9 mouse cellular contexts compared by ENCODE assay signal in the genomic region with DNA sequence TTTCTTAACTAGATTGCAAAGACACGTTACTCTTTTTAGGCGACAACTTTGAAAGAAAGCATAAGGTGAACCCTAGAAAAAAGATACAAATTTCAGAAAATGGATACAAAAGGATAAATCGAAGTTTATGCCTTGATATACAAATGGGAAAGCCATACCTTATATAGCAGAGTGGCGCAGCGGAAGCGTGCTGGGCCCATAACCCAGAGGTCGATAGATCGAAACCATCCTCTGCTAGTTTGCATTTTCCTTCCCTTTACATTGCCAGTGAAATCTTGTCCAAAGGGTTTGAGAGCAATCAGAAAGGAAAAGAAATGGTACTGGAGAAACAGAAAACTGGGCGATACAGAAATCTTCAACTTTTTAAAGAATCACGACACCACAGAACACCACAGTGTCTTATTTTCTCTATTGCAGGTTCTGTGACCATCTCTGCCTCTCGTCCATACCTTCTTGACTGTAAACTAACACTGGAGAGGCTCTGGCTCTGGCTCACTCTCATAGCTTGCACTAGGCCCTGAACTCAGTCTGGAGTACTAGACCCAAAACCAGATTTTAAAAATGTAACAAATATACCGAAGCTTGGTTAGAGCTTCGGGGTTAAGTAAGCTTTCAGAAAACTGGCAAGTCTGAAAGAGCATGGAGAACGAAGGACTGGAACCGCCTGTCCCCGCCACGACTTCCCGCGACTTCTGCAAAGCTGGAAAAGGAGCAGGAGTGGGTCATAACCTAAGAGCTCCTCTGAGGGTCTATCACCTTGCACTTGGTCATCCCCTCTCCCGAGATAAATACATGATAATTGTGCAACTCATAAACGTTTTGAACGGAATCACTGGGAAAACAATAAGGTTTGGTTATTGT. TPM values are rescaled to one million over a fixed set of nuclear protein-coding genes. Genes with fewer than 3 reads are reported as not detected.
DNase-seq lines count a peak whose midpoint lies in the region; ATAC-seq and TF ChIP-seq lines count a peak whose summit lies in the region.
"Had no signal": no experiment of that assay in that cellular context is flagged by ENCODE, and none has a peak within 500 bp of the region (broad histone marks: within the 10 kb centered on the region; RNA-seq: fewer than 3 reads in every experiment).

No protein-coding gene starts in this region.

- H3K36me3 ChIP-seq in heart, embryonic 13.5 days: no peaks in the 10 kb centered on the region
- H3K36me3 ChIP-seq in heart, adult 2 months (ENCODE audit: control insufficient read depth, insufficient read depth, low read length): no peaks in the 10 kb centered on the region
- H3K36me3 ChIP-seq in ES-E14 (ENCODE audit: control insufficient read depth, insufficient read depth, low read length, poor library complexity, severe bottlenecking): no peaks in the 10 kb centered on the region
- H3K36me3 ChIP-seq in forebrain, embryonic 14.5 days (ENCODE audit: control insufficient read depth, insufficient read depth, low read length): no peaks in the 10 kb centered on the region
- no peaks in the 10 kb centered on the region for H3K36me3 ChIP-seq in liver, embryonic 16.5 days (ENCODE audit: control insufficient read depth, insufficient read depth)

- WGBS in heart, embryonic 13.5 days: 9% methylated on average over 22 of the region's 22 CpGs
- WGBS in heart, adult 2 months: 56% methylated on average over 22 of the region's 22 CpGs
- 8% methylated on average over 22 of the region's 22 CpGs for WGBS in forebrain, embryonic 14.5 days
- WGBS in liver, embryonic 16.5 days (ENCODE audit: insufficient replicate concordance): 5% methylated on average over 22 of the region's 22 CpGs

- no peaks in the 10 kb centered on the region for H3K27me3 ChIP-seq in heart, embryonic 13.5 days (replicated peaks)
- no peaks in the 10 kb centered on the region for H3K27me3 ChIP-seq in heart, adult 2 months (ENCODE audit: control insufficient read depth, insufficient read depth, low read length)
- no peaks in the 10 kb centered on the region for H3K27me3 ChIP-seq in forebrain, embryonic 14.5 days (replicated peaks; ENCODE audit: control insufficient read depth, insufficient read depth, low read length)
- H3K27me3 ChIP-seq in liver, embryonic 16.5 days (ENCODE audit: control insufficient read depth, insufficient read depth, low read depth, low read length): no peaks in the 10 kb centered on the region

- H3K79me2 ChIP-seq in heart, adult 2 months (replicated peaks; ENCODE audit: control insufficient read depth, insufficient read depth, low read length): no peaks in the 10 kb centered on the region

- peak overlapping the region; percentile 62; the same call in 1 of the 2 replicates for H3K9ac ChIP-seq in heart, embryonic 13.5 days
- no peak overlapping the region for H3K9ac ChIP-seq in heart, adult 2 months (ENCODE audit: low read depth, low read length)
- H3K9ac ChIP-seq in ES-E14 (ENCODE audit: insufficient read depth, low read depth, low read length, poor library complexity, severe bottlenecking): peak overlapping the region; percentile 4; the same call in 1 of the 2 replicates
- no peak overlapping the region; the same call in 1 of the 2 replicates for H3K9ac ChIP-seq in forebrain, embryonic 14.5 days (ENCODE audit: low read length)
- H3K9ac ChIP-seq in liver, embryonic 16.5 days (ENCODE audit: low read depth, low read length): peak overlapping the region; percentile 15

- ATAC-seq in heart, embryonic 13.5 days (ENCODE audit: extremely low read depth, insufficient number of reproducible peaks, low FRiP score, low TSS enrichment): no peak
- ATAC-seq in forebrain, embryonic 14.5 days: no peak; the same call in 1 of the 2 replicates
- peak; percentile 69; the same call in 1 of the 2 replicates for ATAC-seq in liver, embryonic 16.5 days (ENCODE audit: low read depth)

- peak overlapping the region; percentile 64 for H3K4me2 ChIP-seq in heart, embryonic 13.5 days
- H3K4me2 ChIP-seq in forebrain, embryonic 14.5 days (ENCODE audit: low read length): peak overlapping the region; percentile 24; the same call in 1 of the 2 replicates
- H3K4me2 ChIP-seq in liver, embryonic 16.5 days (ENCODE audit: low read depth, low read length): peak overlapping the region; percentile 69

- no peak for TF ChIP-seq CTCF in heart, adult 2 months (IDR thresholded peaks at IDR 0.05)

- DNase-seq in heart, adult 2 months: no peak
- no peak for DNase-seq in ES-E14 (ENCODE audit: low read depth, low spot score)
- DNase-seq in forebrain, embryonic 14.5 days (ENCODE audit: low spot score): no peak
- no peak for DNase-seq in testis, postnatal 10 days (ENCODE audit: low spot score)
- DNase-seq in Muller cell, postnatal 12 days (ENCODE audit: inconsistent ontology term): no peak
- no peak for DNase-seq in gastrocnemius, postnatal 25 days
- DNase-seq: spleen, adult 18-20 months had no signal

- 0 out of 2 replicates have a peak, but pooled peaks cover 11% of the 10 kb centered on the region for H3K4me1 ChIP-seq in heart, embryonic 13.5 days
- no peaks in the 10 kb centered on the region for H3K4me1 ChIP-seq in heart, adult 2 months (ENCODE audit: control insufficient read depth, insufficient read depth, low read length)
- peaks cover 0 to 2% of the 10 kb centered on the region in 2 experiments; a peak in 1 of 4 replicates for H3K4me1 ChIP-seq in ES-E14 (ENCODE audit: control insufficient read depth in 2 of 2, insufficient read depth in 2 of 2, low read length in 2 of 2, poor library complexity in 1 of 2)
- no peaks in the 10 kb centered on the region for H3K4me1 ChIP-seq in forebrain, embryonic 14.5 days (ENCODE audit: control insufficient read depth, insufficient read depth, low read length)
- peaks cover 8% of the 10 kb centered on the region for H3K4me1 ChIP-seq in liver, embryonic 16.5 days (ENCODE audit: control insufficient read depth, low read depth, low read length)

- TF ChIP-seq EP300 in heart, adult 2 months (IDR thresholded peaks at IDR 0.05; ENCODE audit: insufficient read depth, low read depth, low read length): no peak

- H3K27ac ChIP-seq in heart, embryonic 13.5 days (replicated peaks): no peak overlapping the region
- H3K27ac ChIP-seq in heart, adult 2 months: no peak overlapping the region
- no peak overlapping the region for H3K27ac ChIP-seq in ES-E14 (ENCODE audit: insufficient read depth, low read depth, low read length, poor library complexity, severe bottlenecking)
- no peak overlapping the region for H3K27ac ChIP-seq in forebrain, embryonic 14.5 days (ENCODE audit: low read depth, low read length)
- no peak overlapping the region for H3K27ac ChIP-seq in liver, embryonic 16.5 days (ENCODE audit: low read length)

- no peak for TF ChIP-seq POLR2A in heart, adult 2 months (IDR thresholded peaks at IDR 0.05; ENCODE audit: insufficient read depth, low read depth, low read length)

- in situ Hi-C loops in ES-E14 (cut with MboI; ENCODE audit: low sequenced_read_pairs in 2 of 2, unreplicated experiment in 2 of 2): loop anchor here (25.0 kb wide), 2 partner anchors 1405 to 1530 kb away; no protein-coding TSS in a partner anchor

- H3K9me3 ChIP-seq in heart, embryonic 13.5 days: no peaks in the 10 kb centered on the region
- no peaks in the 10 kb centered on the region for H3K9me3 ChIP-seq in ES-E14 (ENCODE audit: control insufficient read depth, insufficient read depth, low read depth, low read length)
- H3K9me3 ChIP-seq in forebrain, embryonic 14.5 days (replicated peaks; ENCODE audit: control insufficient read depth, low read length): no peaks in the 10 kb centered on the region
- no peaks in the 10 kb centered on the region for H3K9me3 ChIP-seq in liver, embryonic 16.5 days (replicated peaks; ENCODE audit: control insufficient read depth, low read length)

- peak overlapping the region; percentile 41 for H3K4me3 ChIP-seq in heart, embryonic 13.5 days
- H3K4me3 ChIP-seq in heart, adult 2 months: no peak overlapping the region
- H3K4me3 ChIP-seq in ES-E14 (ENCODE audit: insufficient read depth in 1 of 2, low read depth in 1 of 2, low read length in 2 of 2, poor library complexity in 1 of 2, severe bottlenecking in 1 of 2): peak overlapping the region; percentile 49 to 63
- no peak overlapping the region for H3K4me3 ChIP-seq in forebrain, embryonic 14.5 days (ENCODE audit: low read depth, low read length)
- peak overlapping the region; percentile 50 for H3K4me3 ChIP-seq in liver, embryonic 16.5 days (ENCODE audit: low read depth, low read length)

- intact Hi-C loops in heart, adult 2 months (cut with DNase I): no loop called here

TF ChIP-seq in ES-E14, 5 proteins besides CTCF, POLR2A, EP300 and RAD21:
- no peak for TF ChIP-seq CHD2 (IDR thresholded peaks at IDR 0.05; ENCODE audit: low read depth, low read length)
- peak; percentile 92 for TF ChIP-seq MAFK (IDR thresholded peaks at IDR 0.05; ENCODE audit: insufficient read depth, low read depth, low read length)

RNA-seq across cellular contexts. Expression of a gene that starts 37.7 kb away (rescaled TPM):
- polyA plus RNA-seq in heart, embryonic 13.5 days (2015; fragmentation: Nextera tagmentation; extraction: Ambion mirVana): 5.2 and 6.3 TPM in 2 replicates
- under 1 TPM; 0.70 to 0.73 TPM for total RNA-seq in heart, adult 2 months (2021)
- polyA plus RNA-seq in heart, adult 2 months (2012; rRNA removed): 0.35 and 0.43 TPM in 2 replicates
- total RNA-seq in ES-E14 (2012; rRNA removed): 5.4 and 6.2 TPM in 2 replicates
- polyA plus RNA-seq in forebrain, embryonic 14.5 days (2014; fragmentation: Nextera tagmentation; extraction: Ambion mirVana): 28.3 and 34.9 TPM in 2 replicates
- 0.55 and 0.56 TPM in 2 replicates for polyA plus RNA-seq in liver, embryonic 16.5 days (2015; fragmentation: Nextera tagmentation; extraction: Ambion mirVana)
- total RNA-seq in gastrocnemius, postnatal 25 days (2021): under 1 TPM; 0.26 to 0.54 TPM

Comparison
In these comparisons a context has a peak if more than half of its experiments do, and no peak if none do; other contexts are left out.
1. H3K4me3 ChIP-seq: peak in heart, embryonic 13.5 days (single experiment), ES-E14 (2 of 2) and liver, embryonic 16.5 days (single experiment); none in heart, adult 2 months (single experiment) and forebrain, embryonic 14.5 days (single experiment).
2. H3K9ac ChIP-seq: peak in heart, embryonic 13.5 days (single experiment), ES-E14 (single experiment) and liver, embryonic 16.5 days (single experiment); none in heart, adult 2 months (single experiment) and forebrain, embryonic 14.5 days (single experiment).
3. Peak in every context shown above with its lines, with median percentiles within 50 percentile points of each other: H3K4me2 ChIP-seq.